Mouse (Mus musculus) lung, postnatal 0 days (tissue): Measurements from ENCODE around the gene Yif1b.

Experiments used
- CTCF ChIP-seq: IDR thresholded peaks from 2 replicates; pipeline ENCODE4 v1.5.1; 2016; ENCODE audit warnings: antibody characterized with exemption, mild to moderate bottlenecking
- EP300 ChIP-seq: IDR thresholded peaks from 2 replicates; pipeline ENCODE4 v1.6.1; 2016; ENCODE audit warnings: antibody characterized with exemption, mild to moderate bottlenecking, control low read depth

DNA sequence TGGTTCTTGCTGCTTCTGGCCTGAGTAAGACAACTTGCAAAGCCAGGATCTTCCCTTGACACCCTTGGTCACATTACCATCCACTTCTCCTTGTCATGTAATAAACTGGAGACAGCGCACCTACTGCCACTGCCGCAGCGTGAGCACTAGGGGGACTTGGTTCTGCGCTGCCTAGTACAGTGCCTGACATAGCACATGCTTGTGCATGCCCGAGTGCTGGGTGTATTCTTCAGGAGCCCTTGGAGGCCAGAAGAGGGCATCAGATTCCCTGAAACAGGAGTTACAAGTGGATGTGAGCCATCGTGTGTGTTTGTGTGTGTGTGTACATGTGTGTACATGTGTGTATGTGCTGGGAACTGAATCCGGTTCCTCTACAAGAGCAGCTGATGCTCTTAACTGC is 49.4 kb downstream of the Yif1b start:
- TF ChIP-seq CTCF, result peak; percentile 49
- TF ChIP-seq EP300, result no peak
